Mouse (Mus musculus) ZHBTc4 (cell line): ENCODE measurements around the gene Nat8.
A peak's percentile ranks its signal among the peaks of the same experiment; 100 is the strongest.
"Not testable (repeated sequence)": the region's sequence is repeated elsewhere in the genome, so short reads cannot be mapped to it uniquely, and the experiment has no call there.

Source experiments
- DNase-seq: peaks from one replicate; pipeline ENCODE4 v3.0.0-alpha.2; 2011; ENCODE audit warnings: low read depth, low spot score

The Nat8 gene

DNA sequence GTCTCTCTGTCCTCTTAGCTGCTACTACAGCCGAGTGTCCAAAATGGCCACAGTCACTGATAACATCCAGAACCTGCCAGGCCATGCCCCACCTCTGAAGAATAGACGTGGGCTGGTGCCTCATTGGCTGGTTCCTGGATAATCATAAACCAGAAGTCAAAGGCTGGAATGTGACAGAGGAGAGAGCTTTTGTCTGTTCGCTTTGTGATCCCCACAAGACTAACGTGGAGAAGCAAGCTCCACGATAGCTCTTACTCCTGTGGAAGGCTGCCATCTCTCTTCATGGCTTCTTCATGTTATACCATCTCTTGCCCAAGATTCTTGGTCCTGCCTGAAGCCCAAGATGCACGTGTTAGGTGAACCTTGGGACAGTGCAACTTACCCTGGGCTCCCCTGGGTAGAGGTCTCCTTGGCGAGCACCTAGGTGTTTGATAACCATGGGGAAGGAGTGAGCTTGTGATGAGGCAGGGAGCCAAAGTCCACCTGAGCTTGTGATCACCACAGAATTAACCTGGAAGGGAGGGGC, at the start of gene Nat8:
Gene Nat8, minus strand, starts transcription at position 287 of the 526 bp plus-strand sequence.
- DNase-seq: no peak

DNA sequence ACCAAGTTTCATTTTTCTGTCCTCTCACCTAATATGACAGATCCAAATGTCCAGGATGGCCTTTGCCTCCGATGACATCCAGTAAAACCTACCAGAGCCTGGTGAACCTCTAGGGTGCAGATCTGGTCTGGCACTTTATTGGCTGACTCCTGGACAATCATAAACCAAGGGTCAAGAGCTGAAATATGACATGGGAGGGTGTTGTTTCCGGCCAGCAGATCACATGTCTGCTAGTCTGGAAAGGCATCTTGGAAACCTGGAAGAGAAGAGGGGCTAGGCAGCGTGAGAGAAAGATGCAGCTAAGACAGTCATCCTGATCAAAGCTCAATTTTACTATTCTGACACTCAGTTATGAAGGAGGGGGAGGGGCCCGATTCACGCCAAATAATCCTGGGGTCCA, 37.1 kb upstream of the Nat8 start, which contains the start of gene Nat8f2:
Gene Nat8f2, minus strand, starts transcription at position 153 of the 400 bp plus-strand sequence.
- not testable (repeated sequence) for DNase-seq

DNA sequence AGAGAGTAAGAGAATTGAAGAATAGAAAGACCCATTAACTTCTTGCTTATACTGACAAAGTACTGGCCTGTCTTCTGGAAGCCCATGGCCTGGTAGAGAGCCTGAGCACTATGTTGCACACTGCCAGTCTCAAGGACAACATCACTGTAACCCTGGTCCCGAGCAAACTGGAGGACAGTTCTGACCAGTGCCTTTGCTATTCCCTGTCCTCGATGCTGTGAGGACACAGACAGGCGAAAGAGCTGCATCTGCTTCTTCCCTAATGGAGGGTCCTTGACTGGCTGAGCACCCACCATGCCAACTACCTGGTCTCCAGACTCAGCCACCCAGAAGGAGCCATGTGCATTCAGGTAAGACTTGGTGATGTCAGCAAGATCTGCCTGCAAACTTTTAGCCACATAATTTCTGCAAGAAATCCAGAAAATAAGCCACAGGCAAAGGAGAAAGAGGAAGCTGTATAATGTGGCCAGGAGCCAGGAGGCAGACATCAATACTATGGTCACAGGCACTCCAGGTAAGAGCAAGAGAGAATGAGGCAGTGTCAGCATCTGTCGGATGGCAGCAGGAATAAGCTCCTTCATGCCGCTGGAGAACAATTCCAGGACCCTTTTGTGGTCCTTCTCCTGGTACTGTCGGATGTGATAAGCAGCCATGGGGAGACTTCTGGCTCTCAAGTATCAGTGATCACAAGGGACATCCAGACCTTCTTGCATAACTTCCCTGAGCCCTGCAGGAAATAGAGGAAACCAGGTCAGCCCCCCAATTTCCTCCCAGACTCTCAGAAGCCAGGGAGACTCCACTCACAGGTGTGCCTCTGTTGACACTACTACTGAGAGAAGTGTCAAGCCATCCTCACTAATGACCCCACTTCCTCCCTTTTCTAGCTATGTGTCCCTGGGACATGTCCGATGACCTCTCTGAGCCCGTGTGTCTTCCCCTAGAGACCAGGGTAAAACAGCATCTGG, 36.1 kb upstream of the Nat8 start:
- no peak for DNase-seq

DNA sequence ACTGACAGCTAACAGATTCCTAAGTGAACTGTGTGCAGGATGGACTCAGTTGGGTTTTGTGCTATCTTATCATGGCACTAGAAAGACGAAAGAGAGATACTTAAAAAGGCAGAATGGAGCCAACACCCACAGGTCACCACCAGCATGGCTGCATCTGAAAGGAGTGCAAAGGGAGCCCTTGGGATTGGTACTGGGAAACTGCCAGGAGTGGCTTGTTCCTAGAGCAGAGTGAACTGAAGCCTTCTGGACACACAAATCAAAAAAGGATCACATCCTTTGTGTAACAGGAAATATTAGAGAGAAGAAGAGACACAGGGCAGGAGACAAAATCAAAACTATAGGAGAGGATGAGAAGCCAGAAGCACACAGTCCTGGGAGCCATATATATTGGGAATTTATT, 35.1 kb upstream of the Nat8 start:
- not testable (repeated sequence) for DNase-seq

DNA sequence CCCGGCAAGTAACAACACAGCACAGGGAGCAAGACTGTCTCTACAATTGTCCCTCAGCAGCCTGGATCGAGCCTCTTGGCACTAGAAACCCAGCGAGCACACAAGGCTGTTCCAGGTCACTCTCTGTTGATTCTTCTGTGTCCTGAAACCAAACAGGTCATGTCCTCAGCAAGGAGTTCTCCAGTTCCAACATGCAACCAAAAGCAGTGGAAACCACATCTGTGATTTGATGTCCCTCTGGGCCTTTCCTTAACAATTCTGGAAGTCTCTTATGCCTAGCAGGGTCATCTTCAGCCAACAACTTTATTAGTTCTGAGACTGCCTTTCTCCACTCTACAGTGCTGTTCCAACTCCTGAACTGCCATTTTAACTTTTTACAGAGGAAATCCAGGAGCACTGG, 34.3 kb upstream of the Nat8 start:
- not testable (repeated sequence) for DNase-seq

DNA sequence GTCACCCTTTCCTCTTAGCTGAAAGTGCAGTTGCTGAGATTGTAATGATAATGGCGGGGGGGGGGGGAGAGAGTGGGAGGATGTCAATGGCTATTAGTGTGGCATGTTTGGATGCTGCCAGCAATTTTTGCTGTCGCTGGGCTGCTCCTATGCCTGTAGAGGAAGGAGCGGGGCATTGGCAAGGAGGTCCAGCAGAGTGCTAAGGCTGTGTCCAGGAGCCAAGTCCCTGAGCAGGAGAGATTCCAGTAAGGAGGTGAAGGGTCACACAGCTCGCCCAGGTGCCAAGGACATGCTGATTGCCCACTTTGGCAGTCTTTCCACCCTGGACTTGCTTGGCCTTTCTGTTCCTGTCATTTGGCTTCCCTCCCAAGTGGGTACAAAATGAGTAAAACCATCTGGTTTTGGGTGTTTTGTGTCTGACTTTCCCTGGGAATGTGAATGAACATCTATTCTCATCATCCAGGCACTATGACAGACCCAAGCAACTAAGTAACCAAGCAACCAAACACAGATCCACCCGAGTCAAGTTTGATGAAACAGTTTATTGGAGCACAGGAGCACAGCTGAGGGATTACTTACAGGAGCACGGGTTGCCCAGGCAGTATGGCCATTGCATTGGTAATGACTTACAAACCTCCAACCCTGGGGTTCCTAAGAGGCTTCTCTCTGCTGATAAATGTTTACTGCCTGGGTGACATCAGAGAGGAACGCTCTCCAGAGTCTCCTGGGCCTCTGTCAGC, 33.2 kb upstream of the Nat8 start:
- DNase-seq: not testable (repeated sequence)

DNA sequence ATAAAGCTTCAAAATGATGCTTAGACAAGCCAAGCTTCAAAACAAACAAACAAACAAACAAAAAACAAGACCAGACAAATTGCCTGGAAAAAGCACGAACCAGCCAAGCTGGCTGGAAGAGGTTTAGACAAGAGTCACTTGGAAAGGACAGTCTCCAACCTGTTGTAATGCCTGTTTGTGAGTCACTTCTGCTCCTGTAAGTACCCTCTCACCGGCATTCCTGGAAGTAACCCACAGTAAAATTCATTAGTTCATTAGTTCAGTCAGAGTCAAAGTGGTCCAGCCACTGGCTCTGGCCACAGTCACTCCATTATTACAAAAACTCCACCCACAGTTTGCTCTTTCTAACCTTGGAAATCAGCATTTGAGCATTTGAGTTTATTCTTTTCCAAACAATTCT, 32.0 kb upstream of the Nat8 start:
- DNase-seq: no peak

DNA sequence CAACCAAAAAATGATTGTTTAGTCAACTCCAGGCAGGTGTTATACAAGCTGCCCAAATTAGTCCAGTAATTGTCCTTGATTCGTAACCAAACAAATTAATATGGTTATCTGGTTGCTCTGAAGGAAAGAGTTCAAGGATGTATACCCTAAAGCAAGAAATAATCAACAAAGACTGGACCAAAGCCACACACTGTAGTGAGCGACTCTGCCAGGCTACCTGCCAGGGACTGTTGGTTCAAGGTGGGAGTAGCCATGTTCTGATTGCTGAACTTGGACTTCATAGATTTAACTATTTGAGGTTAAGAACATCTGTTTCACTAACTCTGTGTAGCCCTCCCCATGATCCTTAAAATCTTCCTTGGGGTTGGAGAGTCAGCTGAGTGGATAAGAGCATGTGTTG, 31.3 kb upstream of the Nat8 start:
- no peak for DNase-seq

DNA sequence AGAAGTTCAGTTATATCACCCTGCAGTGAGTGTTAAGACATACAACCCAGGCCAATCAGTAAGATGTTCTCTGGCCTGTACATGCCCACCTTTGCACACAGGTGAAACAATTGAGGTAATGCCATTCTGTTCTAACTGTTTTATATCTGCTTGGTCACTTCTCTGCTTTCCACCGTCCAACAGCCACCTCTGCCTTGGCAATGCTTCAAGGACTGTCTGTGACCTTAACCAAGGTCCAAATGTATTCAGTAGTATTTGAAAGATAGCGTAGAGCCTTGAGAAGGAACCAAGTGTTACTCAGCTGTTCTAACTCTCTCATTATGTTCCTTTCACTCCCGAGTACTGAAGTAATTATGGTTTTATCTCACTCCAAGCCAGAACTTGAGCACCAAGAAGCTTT, 30.7 kb upstream of the Nat8 start:
- DNase-seq: no peak

DNA sequence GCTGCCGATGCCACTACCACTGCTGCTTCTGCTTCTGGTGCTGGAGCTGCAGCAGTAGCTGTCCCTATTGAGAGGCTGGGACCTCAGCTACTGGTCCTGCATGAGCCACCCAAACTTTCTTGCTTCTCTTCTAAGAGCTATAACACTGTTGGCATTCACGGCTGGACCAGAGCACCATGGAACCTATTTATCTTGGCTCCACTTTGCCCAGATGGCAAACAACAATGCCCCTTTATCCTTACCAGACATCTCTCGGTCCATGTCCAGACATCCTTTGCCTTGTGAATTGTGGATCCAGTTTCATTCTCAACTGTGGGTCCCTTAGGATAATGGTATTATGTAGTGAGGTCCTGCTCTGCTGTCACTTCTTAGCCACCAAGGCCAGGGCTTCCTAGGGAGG, 29.4 kb upstream of the Nat8 start:
- no peak for DNase-seq

DNA sequence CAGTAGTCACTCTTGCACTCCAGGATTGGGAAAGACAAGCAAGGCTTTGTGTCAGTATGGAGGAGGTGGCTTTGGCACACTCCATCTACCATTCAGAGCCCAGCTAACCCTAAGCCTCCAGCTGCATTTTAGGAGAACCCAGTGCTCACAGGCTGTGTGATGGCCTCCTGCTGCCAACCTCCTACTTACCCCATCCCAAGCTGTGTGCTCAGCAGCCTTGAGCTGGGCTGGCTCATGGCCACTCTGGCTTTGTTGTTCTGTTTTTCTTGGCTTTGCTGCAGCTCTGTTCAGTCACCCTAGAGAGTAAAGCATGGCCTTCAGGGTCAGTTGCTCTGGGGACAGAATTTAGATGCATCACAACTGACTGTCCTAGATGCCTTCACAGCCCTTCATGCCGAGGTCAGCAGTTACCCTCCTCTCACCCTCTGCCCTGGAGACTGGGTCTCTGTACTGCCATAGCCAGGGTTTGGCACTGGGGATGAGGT, 24.4 kb upstream of the Nat8 start:
- no peak for DNase-seq

DNA sequence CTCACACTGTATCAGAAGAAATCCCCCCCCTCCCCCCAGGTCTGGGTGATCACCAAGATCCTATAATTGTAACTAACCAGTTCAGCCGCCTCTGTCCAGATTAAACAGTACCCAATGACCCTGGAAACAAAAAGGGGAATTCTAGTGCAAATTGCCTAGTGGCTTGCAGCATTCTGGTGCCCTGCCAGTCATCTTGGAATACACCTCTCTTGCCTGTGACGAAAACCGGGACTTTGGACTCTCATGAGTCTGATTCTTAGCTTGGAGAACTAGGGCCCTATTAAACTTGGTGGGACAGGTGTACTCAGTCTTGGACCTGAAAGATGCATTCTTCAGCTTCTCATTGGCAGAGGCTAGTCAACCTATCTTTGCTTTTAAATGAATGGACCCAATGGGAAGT, 21.6 kb upstream of the Nat8 start:
- DNase-seq: peak; percentile 9

DNA sequence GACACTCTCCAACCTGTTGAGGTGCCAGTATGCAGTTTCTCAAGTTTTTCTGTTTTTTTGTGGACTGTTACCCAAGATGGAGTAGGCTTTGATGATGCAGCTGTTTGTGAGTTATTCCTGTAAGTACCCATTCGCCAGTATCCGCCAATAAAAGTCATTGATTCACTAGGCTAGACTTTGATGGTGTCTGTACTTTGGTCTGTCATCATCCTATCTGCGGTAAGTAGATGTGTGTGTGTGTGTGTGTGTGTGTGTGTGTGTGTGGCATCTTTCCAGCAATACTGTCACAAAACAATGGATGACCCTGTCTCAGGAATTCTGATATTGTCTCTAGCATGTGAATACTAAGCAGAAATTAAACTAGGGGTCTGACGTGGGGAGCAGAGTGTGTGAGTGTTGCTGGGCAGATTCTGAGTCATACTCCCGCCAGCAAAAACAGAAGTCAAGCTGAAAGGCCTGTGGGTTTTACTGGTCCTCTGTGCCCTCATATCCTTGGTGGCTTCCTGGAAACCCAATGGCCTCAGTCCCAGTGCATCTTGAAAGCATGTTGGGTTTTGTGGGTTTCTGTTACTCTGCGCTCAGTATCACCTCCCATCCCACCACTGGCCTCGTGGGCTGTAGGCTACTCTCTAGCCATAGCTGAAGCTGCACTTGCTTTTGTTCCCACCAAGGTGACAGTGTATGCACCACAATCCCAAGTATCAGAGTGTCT, 19.3 kb upstream of the Nat8 start:
- DNase-seq: no peak

DNA sequence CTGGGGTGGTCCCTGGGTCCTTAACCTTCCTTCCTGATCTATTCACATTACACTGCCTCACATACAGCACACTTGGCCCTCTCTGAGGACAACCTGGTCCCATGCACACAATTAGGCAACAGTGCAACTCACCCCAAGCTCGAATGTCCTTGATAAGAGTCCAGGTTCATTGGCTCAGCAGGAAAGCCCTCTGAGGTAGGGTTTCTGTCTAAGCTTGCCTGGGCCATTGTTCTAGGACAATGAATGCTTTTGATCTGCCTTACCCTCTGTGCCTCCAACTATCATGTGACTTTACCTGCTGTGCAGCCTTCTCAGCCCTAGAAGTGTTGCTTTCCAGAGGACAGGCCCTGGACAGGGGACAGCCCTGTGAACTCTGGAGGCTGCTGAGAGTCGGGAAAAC, 17.4 kb upstream of the Nat8 start:
- DNase-seq: peak; percentile 87

DNA sequence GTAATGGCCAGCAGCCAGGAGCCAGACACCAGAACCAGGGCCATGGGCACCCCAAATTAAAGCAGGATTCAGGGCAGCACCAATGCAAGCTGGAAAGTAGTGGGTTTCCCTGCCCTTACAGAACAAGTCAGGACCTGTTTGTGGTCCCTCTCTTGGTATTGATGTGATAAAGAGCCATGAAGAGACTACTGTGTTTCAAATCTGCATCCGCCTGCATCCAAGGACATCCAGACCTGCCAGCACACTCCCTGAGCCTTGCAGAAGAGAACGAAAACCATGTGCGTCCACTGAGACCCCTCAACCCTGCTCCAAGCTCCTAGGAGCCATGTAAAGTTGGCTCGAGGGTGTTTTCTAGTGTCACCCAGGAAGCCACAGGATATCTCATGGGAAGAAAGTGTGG, 16.3 kb upstream of the Nat8 start:
- DNase-seq: peak; percentile 62

DNA sequence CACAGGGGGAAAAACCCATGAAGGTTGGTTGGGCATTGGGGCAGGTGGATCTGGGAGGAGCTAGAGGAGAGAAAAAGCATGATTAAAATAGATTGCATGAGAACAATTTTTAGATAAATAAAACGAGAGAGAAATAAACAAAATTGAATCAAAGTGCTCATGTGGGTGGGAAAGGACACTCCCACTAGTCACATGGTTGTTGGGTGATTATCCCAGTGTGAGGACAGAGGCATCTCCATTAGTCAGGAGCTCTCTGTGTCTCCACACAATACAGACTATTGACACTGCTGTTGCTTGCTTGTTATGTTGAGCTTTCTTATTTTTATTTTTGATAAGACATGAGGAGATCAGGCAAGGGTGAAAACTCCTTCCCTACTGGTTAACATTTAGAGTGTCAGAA, 15.0 kb upstream of the Nat8 start:
- DNase-seq: no peak

DNA sequence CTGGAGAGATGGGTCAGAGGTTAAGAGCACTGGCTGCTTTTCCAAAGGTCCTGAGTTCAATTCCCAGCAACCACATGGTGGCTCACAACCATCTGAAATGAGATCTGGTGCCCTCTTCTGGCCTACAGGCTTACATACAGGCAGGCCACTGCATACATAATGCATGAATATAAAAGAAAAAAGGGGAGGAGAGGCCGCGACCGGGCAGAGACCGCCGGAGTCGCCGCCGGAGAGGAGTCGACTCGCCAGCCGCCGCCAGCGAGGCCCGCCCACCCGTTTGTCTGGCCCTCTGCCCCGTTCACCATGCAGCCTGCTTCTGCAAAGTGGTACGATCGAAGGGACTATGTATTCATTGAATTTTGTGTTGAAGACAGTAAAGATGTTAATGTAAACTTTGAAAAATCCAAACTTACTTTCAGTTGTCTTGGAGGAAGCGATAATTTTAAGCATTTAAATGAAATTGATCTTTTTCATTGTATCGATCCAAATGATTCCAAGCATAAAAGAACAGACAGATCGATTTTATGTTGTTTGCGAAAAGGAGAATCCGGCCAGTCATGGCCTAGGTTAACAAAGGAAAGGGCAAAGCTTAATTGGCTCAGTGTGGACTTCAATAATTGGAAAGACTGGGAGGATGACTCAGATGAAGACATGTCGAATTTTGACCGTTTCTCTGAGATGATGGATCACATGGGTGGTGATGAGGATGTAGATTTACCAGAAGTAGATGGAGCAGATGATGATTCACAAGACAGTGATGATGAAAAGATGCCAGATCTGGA, 12.0 kb upstream of the Nat8 start:
- peak; percentile 82 for DNase-seq

DNA sequence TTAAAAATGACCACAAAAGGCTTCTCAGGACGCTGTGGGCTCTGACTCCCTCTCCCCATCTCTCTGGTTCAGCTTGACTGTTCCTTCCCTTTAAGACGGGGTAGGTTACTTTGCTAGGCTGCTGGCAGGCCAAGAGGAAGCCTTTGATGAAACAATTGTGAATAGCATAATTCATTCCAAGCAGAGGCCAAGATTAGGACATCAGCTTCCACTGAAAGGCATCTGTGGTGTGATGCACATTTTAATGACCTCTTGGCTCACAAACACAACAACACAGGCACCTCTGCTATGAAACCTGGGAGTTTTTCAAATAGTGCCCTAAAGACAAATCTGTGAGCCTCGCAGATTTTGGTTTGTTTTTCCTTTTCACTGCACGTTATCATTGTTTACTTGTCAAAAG, 8.1 kb upstream of the Nat8 start:
- DNase-seq: no peak

DNA sequence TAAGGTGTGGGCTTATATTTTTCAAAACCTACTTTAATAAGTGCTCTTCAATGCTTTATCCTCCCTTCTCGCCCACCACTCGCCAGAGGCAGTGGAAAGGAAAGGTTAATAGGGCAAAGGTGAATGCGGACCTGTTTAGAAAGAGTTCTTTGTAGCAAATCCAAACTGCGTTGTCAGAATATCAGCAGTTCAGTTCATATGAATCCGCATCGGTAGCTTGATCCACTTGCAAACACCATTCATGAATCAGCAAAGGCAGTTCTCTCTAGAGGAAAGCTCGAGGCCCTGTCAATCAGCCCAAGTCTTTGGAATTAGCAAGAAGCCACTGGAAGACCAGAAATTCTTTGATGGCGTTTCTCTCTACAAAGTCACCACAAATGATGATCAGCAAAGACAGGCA, 6.8 kb upstream of the Nat8 start:
- DNase-seq: no peak

DNA sequence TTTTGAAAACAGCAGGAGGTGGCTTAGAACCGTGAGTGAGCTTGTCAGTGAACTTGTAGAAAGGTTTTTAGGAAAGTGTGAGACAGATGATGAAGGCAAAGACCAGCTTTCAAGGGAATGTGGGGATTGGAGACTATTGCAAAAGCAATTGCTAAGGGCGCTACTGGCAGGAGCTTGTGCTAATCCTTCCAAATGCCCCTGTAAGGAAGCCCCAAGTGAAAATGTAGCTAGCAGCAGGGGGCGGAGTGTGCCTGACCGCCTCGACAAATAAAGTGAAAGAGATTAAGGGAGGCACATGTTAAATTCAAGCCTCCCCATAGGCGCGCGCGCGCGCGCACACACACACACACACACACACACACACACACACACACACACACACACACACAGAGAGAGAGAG, 5.4 kb upstream of the Nat8 start:
- DNase-seq: peak; percentile 36

DNA sequence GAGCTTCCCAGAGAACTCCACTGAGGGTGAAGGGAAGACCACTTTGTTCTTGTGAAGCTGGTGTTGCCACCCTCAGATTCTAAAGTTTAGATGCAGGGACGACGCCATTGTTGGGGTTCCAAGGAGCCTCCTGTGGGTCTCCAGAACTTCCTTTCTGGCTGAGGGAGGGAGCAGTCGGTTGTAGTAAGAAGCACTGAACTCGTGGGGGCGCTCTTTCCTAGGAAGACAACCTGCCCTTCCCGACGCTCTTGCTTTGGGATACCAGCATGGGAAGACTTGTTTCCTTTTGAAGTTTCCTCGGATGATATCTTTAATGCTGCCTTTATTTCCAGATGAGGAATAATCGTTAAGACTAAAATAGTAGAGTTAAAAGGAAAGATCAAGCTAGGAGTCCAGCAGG, 4.9 kb upstream of the Nat8 start:
- DNase-seq: peak; percentile 56
